Comparison of ENCODE assay signal across 8 mouse cellular contexts in the genomic region with DNA sequence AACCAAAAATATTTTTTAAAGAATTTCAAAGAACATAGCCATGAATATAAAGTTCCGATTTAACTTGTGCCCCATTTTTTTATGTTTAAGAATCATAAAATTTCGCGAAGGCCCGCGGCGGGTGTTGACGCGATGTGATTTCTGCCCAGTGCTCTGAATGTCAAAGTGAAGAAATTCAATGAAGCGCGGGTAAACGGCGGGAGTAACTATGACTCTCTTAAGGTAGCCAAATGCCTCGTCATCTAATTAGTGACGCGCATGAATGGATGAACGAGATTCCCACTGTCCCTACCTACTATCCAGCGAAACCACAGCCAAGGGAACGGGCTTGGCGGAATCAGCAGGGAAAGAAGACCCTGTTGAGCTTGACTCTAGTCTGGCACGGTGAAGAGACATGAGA.
DNase-seq lines count a peak whose midpoint lies in the region.

No protein-coding gene starts in this region.

- DNase-seq in adrenal gland, adult 18-20 months (ENCODE audit: low spot score in 2 of 2): peak; percentile 100
- peak; percentile 93 to 99 for DNase-seq in cerebellum, postnatal 14 days
- DNase-seq in gastrocnemius, postnatal 4 days (ENCODE audit: low spot score in 2 of 2): peak; percentile 98 to 99
- peak; percentile 95 for DNase-seq in kidney, postnatal 10 days
- peak; percentile 100 for DNase-seq in left cerebral cortex, adult 18-20 months (ENCODE audit: low spot score in 2 of 2)
- DNase-seq in lung, postnatal 4 days: peak; percentile 96 to 100
- peak; percentile 100 for DNase-seq in spleen, adult 18-20 months
- peak; percentile 100 for DNase-seq in urinary bladder, postnatal 10 days (ENCODE audit: low spot score)

Comparison
In these comparisons a context has a peak if more than half of its experiments do, and no peak if none do; other contexts are left out.
1. Peak in every context shown above with its lines: DNase-seq.